Mouse (Mus musculus): ENCODE results near the gene Igf2r. TPM values are rescaled to one million over a fixed set of nuclear protein-coding genes. Genes with fewer than 3 reads are reported as not detected.

Gene Igf2r
- polyA plus RNA-seq, 1 experiment from 2014 or later = 77.5 TPM

GRCm38 (mm10) chr17:12749421-12750367, 19.8 kb downstream of the Igf2r start:
- H3K27ac ChIP-seq = no peak overlapping the region
- 80% methylated on average over 8 of the region's 8 CpGs for WGBS (ENCODE audit: missing documents)

GRCm38 (mm10) chr17:12745761-12746160, 23.7 kb downstream of the Igf2r start:
- Histone ChIP-seq H3K4me3 (ENCODE audit: inconsistent target) (no peak overlapping the region), H3K79me2 (ENCODE audit: inconsistent target) (peaks cover 87% of the 10 kb centered on the region), H3K36me3 (ENCODE audit: inconsistent target) (no peaks in the 10 kb centered on the region; the same call in 1 of the 2 replicates), H3K27ac (no peak overlapping the region)
- WGBS (ENCODE audit: missing documents) = 26% methylated on average over 4 of the region's 4 CpGs

More at GRCm38 (mm10) chr17:12749421-12750367, 19.8 kb downstream of the Igf2r start:
- Histone ChIP-seq H3K4me3 (ENCODE audit: inconsistent target) (no peak overlapping the region), H3K36me3 (ENCODE audit: inconsistent target) (no peaks in the 10 kb centered on the region), H3K79me2 (ENCODE audit: inconsistent target) (peaks cover 91% of the 10 kb centered on the region)

- no peak overlapping the region for H3K4me3 ChIP-seq (ENCODE audit: inconsistent target)
- WGBS (ENCODE audit: missing documents) = 80% methylated on average over 1 of the region's 1 CpGs
- H3K36me3 ChIP-seq (ENCODE audit: inconsistent target) = no peaks in the 10 kb centered on the region; the same call in 1 of the 2 replicates
- no peak overlapping the region for H3K27ac ChIP-seq
- peaks cover 71% of the 10 kb centered on the region for H3K79me2 ChIP-seq (ENCODE audit: inconsistent target)
Observed at GRCm38 (mm10) chr17:12744071-12744470, 25.4 kb downstream of the Igf2r start.

- Histone ChIP-seq H3K27ac (no peak overlapping the region), H3K79me2 (ENCODE audit: inconsistent target) (peaks cover 54% of the 10 kb centered on the region), H3K4me3 (ENCODE audit: inconsistent target) (peak overlapping the region; percentile 27), H3K36me3 (ENCODE audit: inconsistent target) (no peaks in the 10 kb centered on the region; the same call in 1 of the 2 replicates)
- whole genome bisulfite sequencing (ENCODE audit: missing documents) = 46% methylated on average over 38 of the region's 38 CpGs
Observed at GRCm38 (mm10) chr17:12742151-12742908, 27.1 kb downstream of the Igf2r start.

- peaks cover 44% of the 10 kb centered on the region for H3K79me2 ChIP-seq (ENCODE audit: inconsistent target)
- no peaks in the 10 kb centered on the region; the same call in 1 of the 2 replicates for H3K36me3 ChIP-seq (ENCODE audit: inconsistent target)
- peak overlapping the region; percentile 35 for H3K4me3 ChIP-seq (ENCODE audit: inconsistent target)
- peak overlapping the region; percentile 22; the same call in 1 of the 2 replicates for H3K27ac ChIP-seq
- 29% methylated on average over 38 of the region's 45 CpGs for WGBS (ENCODE audit: missing documents)
Observed at GRCm38 (mm10) chr17:12741218-12741968, 28.1 kb downstream of the Igf2r start.

- peaks cover 34% of the 10 kb centered on the region for H3K79me2 ChIP-seq (ENCODE audit: inconsistent target)
- no peak overlapping the region for H3K4me3 ChIP-seq (ENCODE audit: inconsistent target)
- H3K36me3 ChIP-seq (ENCODE audit: inconsistent target) = no peaks in the 10 kb centered on the region; the same call in 1 of the 2 replicates
- WGBS (ENCODE audit: missing documents) = 96% methylated on average over 2 of the region's 2 CpGs
- H3K27ac ChIP-seq = no peak overlapping the region
Observed at GRCm38 (mm10) chr17:12740317-12740716, 29.1 kb downstream of the Igf2r start.

- Histone ChIP-seq H3K27ac (no peak overlapping the region), H3K79me2 (ENCODE audit: inconsistent target) (peaks cover 26% of the 10 kb centered on the region), H3K36me3 (ENCODE audit: inconsistent target) (no peaks in the 10 kb centered on the region; the same call in 1 of the 2 replicates), H3K4me3 (ENCODE audit: inconsistent target) (no peak overlapping the region)
- WGBS (ENCODE audit: missing documents) = 91% methylated on average over 4 of the region's 4 CpGs
Observed at GRCm38 (mm10) chr17:12739516-12739915, 29.9 kb downstream of the Igf2r start.

GRCm38 (mm10) chr17:12737934-12738333, 31.5 kb downstream of the Igf2r start:
- Histone ChIP-seq H3K4me3 (ENCODE audit: inconsistent target) (no peak overlapping the region), H3K79me2 (ENCODE audit: inconsistent target) (peaks cover 10% of the 10 kb centered on the region), H3K27ac (no peak overlapping the region), H3K36me3 (ENCODE audit: inconsistent target) (no peaks in the 10 kb centered on the region; the same call in 1 of the 2 replicates)
- 71% methylated on average over 1 of the region's 1 CpGs for WGBS (ENCODE audit: missing documents)

GRCm38 (mm10) chr17:12734205-12734857, 35.1 kb downstream of the Igf2r start:
- Histone ChIP-seq H3K27ac (no peak overlapping the region), H3K4me3 (ENCODE audit: inconsistent target) (no peak overlapping the region), H3K36me3 (ENCODE audit: inconsistent target) (no peaks in the 10 kb centered on the region), H3K79me2 (ENCODE audit: inconsistent target) (no peaks in the 10 kb centered on the region)
- 43% methylated on average over 12 of the region's 12 CpGs for WGBS (ENCODE audit: missing documents)

GRCm38 (mm10) chr17:12733128-12733527, 36.3 kb downstream of the Igf2r start:
- Histone ChIP-seq H3K79me2 (ENCODE audit: inconsistent target) (no peaks in the 10 kb centered on the region), H3K36me3 (ENCODE audit: inconsistent target) (no peaks in the 10 kb centered on the region), H3K27ac (no peak overlapping the region), H3K4me3 (ENCODE audit: inconsistent target) (no peak overlapping the region)
- 19% methylated on average over 6 of the region's 6 CpGs for WGBS (ENCODE audit: missing documents)

GRCm38 (mm10) chr17:12728536-12728935, 40.9 kb downstream of the Igf2r start:
- WGBS (ENCODE audit: missing documents) = 100% methylated on average over 1 of the region's 1 CpGs
- Histone ChIP-seq H3K27ac (no peak overlapping the region), H3K79me2 (ENCODE audit: inconsistent target) (no peaks in the 10 kb centered on the region), H3K36me3 (ENCODE audit: inconsistent target) (no peaks in the 10 kb centered on the region), H3K4me3 (ENCODE audit: inconsistent target) (no peak overlapping the region)

- Histone ChIP-seq H3K79me2 (ENCODE audit: inconsistent target) (no peaks in the 10 kb centered on the region), H3K4me3 (ENCODE audit: inconsistent target) (no peak overlapping the region), H3K27ac (no peak overlapping the region), H3K36me3 (ENCODE audit: inconsistent target) (no peaks in the 10 kb centered on the region)
- 94% methylated on average over 3 of the region's 3 CpGs for WGBS (ENCODE audit: missing documents)
Observed at GRCm38 (mm10) chr17:12727748-12728147, 41.7 kb downstream of the Igf2r start.

- WGBS (ENCODE audit: missing documents) = 43% methylated on average over 2 of the region's 4 CpGs
Observed at GRCm38 (mm10) chr17:12725871-12726270, 43.6 kb downstream of the Igf2r start.

More at GRCm38 (mm10) chr17:12725871-12726270, 43.6 kb downstream of the Igf2r start:
- Histone ChIP-seq H3K36me3 (ENCODE audit: inconsistent target) (no peaks in the 10 kb centered on the region), H3K79me2 (ENCODE audit: inconsistent target) (no peaks in the 10 kb centered on the region), H3K27ac (no peak overlapping the region), H3K4me3 (ENCODE audit: inconsistent target) (no peak overlapping the region)
